Mouse (Mus musculus) intestine, postnatal 0 days (tissue): Measurements from ENCODE around the gene Ezh1. TPM values are rescaled to one million over a fixed set of nuclear protein-coding genes. Genes with fewer than 3 reads are reported as not detected.

ENCODE experiments used
- ATAC-seq: fragments of 200-750 bp; cut with Nextera tagmentation; 2 replicates; pipeline ENCODE4 v1.8.0; 2017; ENCODE audit warnings: mild to moderate bottlenecking, moderate TSS enrichment, moderate library complexity
- H3K27ac ChIP-seq: fragments of 300-500 bp; sonication (generic); 2 replicates; pipeline ENCODE4 v1.5.1; 2014; ENCODE audit warnings: mild to moderate bottlenecking, low read depth, low read length, moderate library complexity
- H3K27me3 ChIP-seq: fragments of 300-500 bp; sonication (generic); replicated peaks from 2 replicates; pipeline ENCODE4 v1.6.1; 2014; ENCODE audit warnings: low read length, mixed read lengths; ENCODE audit not compliant: control insufficient read depth, insufficient read depth
- H3K36me3 ChIP-seq: fragments of 300-500 bp; sonication (generic); 2 replicates; pipeline ENCODE4 v1.6.1; 2014; ENCODE audit warnings: mild to moderate bottlenecking, moderate library complexity; ENCODE audit not compliant: control insufficient read depth, insufficient read depth
- H3K4me1 ChIP-seq: fragments of 300-500 bp; sonication (generic); replicated peaks from 2 replicates; pipeline ENCODE4 v1.6.1; 2014; ENCODE audit warnings: antibody characterized with exemption, low read length, mixed read lengths; ENCODE audit not compliant: control insufficient read depth, insufficient read depth
- H3K4me2 ChIP-seq: fragments of 300-500 bp; sonication (generic); replicated peaks from 2 replicates; pipeline ENCODE4 v1.6.1; 2014; ENCODE audit warnings: low read depth, mild to moderate bottlenecking, moderate library complexity
- H3K4me3 ChIP-seq: fragments of 300-500 bp; sonication (generic); 2 replicates; pipeline ENCODE4 v1.5.1; 2014; ENCODE audit warnings: low read depth, low read length
- H3K9ac ChIP-seq: fragments of 300-500 bp; sonication (generic); 2 replicates; pipeline ENCODE4 v1.6.1; 2014; ENCODE audit warnings: mild to moderate bottlenecking, low read depth, low read length
- H3K9me3 ChIP-seq: fragments of 300-500 bp; sonication (generic); 2 replicates; pipeline ENCODE4 v1.6.1; 2016; ENCODE audit warnings: mixed run types; ENCODE audit not compliant: control insufficient read depth
- CTCF ChIP-seq: sonication (generic); IDR thresholded peaks from 2 replicates; pipeline ENCODE4 v1.5.1; 2016; ENCODE audit warnings: low read depth, mild to moderate bottlenecking, control low read depth, antibody characterized with exemption, moderate library complexity
- WGBS: fragments of 180-500 bp; shearing (Covaris S2); extraction: QIAGEN DNeasy Blood & Tissue Kit; methylation state at CpG from one replicate; pipeline ENCODE4 v1.1.7; 2014; 5-methylcytosine and 5-hydroxymethylcytosine counted together
- polyA plus RNA-seq: library from polyadenylated mRNA; unstranded; fragments of >200 nt; fragmentation: Nextera tagmentation; extraction: Ambion mirVana; gene quantifications from 2 replicates; pipeline ENCODE4 v1.2.1, GENCODE M21; 2015

Ezh1 gene
- polyA plus RNA-seq, 1 experiment from 2014 or later: 9.8 TPM

DNA sequence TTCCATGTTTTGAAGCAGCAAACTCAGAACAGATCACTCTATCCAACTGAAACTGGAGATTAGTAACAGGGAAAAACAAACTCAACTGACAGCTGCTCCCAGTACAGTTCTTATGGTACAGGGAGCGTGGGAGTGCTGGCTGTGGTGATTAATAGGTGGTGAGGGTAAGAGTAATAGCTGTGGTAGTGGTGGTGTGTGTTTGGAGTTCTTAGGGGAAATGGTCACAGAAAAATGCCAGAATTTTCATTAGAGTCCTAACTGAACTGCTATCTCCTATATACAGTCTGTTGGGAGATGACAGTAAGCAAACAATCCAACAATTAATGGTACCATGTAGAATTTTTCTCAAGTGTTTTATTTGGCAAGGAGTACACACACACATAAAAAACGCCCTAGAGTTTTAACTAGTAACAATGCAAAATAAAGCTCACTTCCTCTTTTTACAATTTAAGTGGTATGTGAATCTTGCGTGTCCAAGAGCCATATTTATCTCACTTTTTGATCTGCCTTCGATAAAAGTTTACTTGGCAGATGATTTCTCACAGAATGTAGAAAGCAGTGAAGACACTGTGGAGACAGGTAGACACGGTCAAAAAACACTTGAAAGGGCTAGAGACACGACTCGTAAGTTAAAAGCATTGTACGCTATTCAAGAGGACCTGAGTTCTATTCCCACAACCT is 4.8 kb downstream of the Ezh1 start:
- Histone ChIP-seq H3K4me1 (peaks cover 9% of the 10 kb centered on the region; the same call in 1 of the 2 replicates), H3K4me2 (no peak overlapping the region), H3K27me3 (no peaks in the 10 kb centered on the region), H3K9me3 (no peaks in the 10 kb centered on the region), H3K27ac (peak overlapping the region; percentile 76), H3K4me3 (no peak overlapping the region), H3K9ac (no peak overlapping the region), H3K36me3 (peaks cover 8% of the 10 kb centered on the region; the same call in 1 of the 2 replicates)
- ATAC-seq: peak; percentile 14; the same call in 1 of the 2 replicates
- 61% methylated on average over 8 of the region's 8 CpGs for WGBS
- TF ChIP-seq CTCF: no peak

DNA sequence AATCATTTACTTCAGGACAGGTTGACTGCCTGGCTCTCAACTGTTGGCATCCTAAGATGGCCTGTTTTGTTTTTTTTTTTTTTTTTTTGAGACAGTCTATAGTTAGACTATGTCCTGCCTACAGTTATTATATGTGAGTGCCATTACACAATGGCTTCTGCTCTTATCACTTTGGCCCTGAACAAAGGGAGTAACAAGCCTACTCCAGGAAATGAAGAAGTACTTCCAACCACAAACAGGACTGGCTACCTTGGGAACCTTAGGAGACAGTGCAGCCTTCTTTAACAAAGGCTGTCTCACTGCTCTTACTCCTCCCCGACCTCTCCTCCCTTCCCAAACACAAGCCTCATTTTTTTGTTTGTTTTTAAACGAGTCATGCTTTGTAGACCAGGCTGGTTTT is 5.4 kb downstream of the Ezh1 start:
- Histone ChIP-seq H3K4me1 (peaks cover 9% of the 10 kb centered on the region; the same call in 1 of the 2 replicates), H3K27ac (peak overlapping the region; percentile 76), H3K36me3 (peaks cover 11% of the 10 kb centered on the region), H3K27me3 (no peaks in the 10 kb centered on the region), H3K4me3 (no peak overlapping the region), H3K9me3 (no peaks in the 10 kb centered on the region), H3K4me2 (no peak overlapping the region), H3K9ac (no peak overlapping the region)
- peak; percentile 77 for ATAC-seq
- WGBS: 32% methylated on average over 2 of the region's 2 CpGs
- TF ChIP-seq CTCF: no peak

DNA sequence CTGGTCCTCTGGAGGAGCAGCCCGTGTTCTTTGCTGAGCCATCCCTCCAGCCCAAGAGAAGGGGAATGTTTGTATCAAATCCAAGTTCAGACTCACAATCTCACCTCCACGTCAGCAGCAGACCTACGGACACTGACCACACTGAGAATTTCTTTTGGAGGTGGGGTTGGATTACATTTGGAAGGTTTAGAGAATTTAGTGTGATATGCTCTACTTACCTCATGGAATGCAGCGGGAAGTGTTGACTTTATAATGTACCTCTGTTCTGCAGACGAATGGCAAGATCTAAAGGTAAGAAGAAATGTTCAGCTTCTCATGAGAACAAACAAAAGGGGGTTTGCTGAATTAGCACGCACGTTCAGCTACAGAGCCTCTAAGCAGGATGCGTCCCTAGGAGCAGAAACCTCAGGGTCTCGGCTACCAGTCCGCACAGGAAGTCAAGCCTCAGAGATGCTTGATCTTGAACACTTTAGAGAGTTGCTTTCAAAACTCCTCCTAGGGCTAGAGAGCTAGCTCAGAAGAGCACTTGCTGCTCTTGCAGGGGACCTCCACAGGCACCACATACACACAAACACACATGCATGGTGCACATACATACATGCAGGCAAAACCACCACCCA is 7.7 kb downstream of the Ezh1 start:
- no peak for TF ChIP-seq CTCF

DNA sequence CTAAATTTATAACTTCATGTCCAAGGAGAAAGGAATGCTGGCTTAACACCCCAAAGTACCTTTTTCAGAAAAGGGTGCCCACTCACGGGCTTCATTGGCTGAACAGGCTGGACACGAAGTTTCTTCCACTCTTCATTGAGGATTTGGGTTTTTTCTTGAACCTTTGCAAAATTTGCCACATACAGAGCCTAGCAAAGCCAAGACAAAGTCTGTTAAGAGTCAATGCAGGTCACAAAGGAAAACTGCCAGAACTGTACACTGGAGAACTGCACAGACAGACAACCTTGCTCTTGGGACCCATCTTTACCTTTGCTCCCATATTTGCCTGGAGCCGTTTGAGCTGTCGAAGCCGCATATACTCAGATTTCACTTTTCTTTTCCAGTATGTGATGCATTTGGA is 9.3 kb downstream of the Ezh1 start:
- WGBS: 85% methylated on average over 5 of the region's 5 CpGs
- Histone ChIP-seq H3K27ac (no peak overlapping the region), H3K36me3 (peaks cover 42% of the 10 kb centered on the region), H3K4me1 (peaks cover 9% of the 10 kb centered on the region; the same call in 1 of the 2 replicates), H3K4me2 (no peak overlapping the region), H3K9ac (no peak overlapping the region), H3K27me3 (no peaks in the 10 kb centered on the region), H3K4me3 (no peak overlapping the region), H3K9me3 (no peaks in the 10 kb centered on the region)
- no peak for TF ChIP-seq CTCF
- no peak for ATAC-seq

More for the DNA sequence above, 7.7 kb downstream of the Ezh1 start:
- H3K9ac ChIP-seq: no peak overlapping the region
- no peak overlapping the region for H3K4me3 ChIP-seq
- H3K27ac ChIP-seq: no peak overlapping the region
- no peaks in the 10 kb centered on the region for H3K9me3 ChIP-seq
- peaks cover 32% of the 10 kb centered on the region for H3K36me3 ChIP-seq
- no peak for ATAC-seq
- 82% methylated on average over 10 of the region's 10 CpGs for WGBS
- H3K27me3 ChIP-seq: no peaks in the 10 kb centered on the region
- peaks cover 9% of the 10 kb centered on the region; the same call in 1 of the 2 replicates for H3K4me1 ChIP-seq
- no peak overlapping the region for H3K4me2 ChIP-seq

DNA sequence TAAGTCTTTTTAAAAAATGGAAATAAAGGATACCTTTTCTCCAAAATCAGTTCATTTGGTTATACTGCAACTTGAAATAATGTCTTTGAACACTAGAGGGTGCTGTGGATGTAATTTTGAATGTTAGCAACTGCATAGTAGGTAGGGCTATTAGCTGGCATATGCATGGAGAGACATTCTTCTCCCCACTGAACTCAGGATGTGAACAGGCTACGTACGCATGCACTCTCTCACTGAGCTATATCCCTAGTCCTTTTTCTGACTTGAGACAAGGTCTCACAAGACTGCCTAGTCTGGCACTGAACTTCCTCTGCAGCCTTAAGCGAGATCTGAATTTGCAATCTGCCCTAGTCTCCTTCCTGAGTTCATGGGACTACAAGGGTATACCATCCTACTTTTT is 14.3 kb downstream of the Ezh1 start:
- Histone ChIP-seq H3K4me1 (no peaks in the 10 kb centered on the region), H3K36me3 (peaks cover 69% of the 10 kb centered on the region), H3K27ac (no peak overlapping the region), H3K9me3 (no peaks in the 10 kb centered on the region), H3K9ac (no peak overlapping the region), H3K4me3 (no peak overlapping the region), H3K4me2 (no peak overlapping the region), H3K27me3 (no peaks in the 10 kb centered on the region)
- 44% methylated on average over 3 of the region's 3 CpGs for WGBS
- TF ChIP-seq CTCF: peak; percentile 86
- peak; percentile 51 for ATAC-seq

DNA sequence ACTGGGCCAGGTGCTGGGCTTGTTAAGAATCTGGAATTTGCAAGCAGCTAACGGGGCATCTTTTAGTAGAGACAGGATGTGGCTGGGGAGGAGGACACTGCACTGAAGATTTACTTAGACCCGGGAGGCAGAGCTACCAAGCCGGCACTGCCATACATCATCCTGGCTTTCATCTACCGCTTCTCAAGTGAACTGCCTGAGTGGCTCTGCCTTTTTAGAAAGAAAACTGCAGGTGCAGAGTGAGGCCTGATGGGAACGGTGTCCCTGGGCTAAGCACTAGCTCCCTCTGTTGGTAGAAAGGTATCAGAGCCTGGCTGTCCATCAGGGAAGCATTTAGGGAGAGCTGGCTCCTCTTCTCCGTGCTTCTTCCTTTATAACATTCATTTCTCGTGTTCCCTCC is 25.3 kb downstream of the Ezh1 start:
- no peak overlapping the region for H3K4me2 ChIP-seq
- no peak overlapping the region for H3K4me3 ChIP-seq
- H3K4me1 ChIP-seq: no peaks in the 10 kb centered on the region
- peaks cover 76% of the 10 kb centered on the region for H3K36me3 ChIP-seq
- no peak overlapping the region for H3K27ac ChIP-seq
- peak; percentile 84 for TF ChIP-seq CTCF
- no peak overlapping the region for H3K9ac ChIP-seq
- 29% methylated on average over 7 of the region's 7 CpGs for WGBS
- H3K9me3 ChIP-seq: no peaks in the 10 kb centered on the region
- H3K27me3 ChIP-seq: no peaks in the 10 kb centered on the region
- 0 out of 2 replicates have a peak, but pooled peaks have one; percentile 33 for ATAC-seq
